Mouse (Mus musculus): Measurements from ENCODE around the gene Specc1l.
A peak's percentile ranks its signal among the peaks of the same experiment; 100 is the strongest.

Gene Specc1l

GRCm38 (mm10) chr10:75224630-75225029 lies 12.8 kb downstream of the Specc1l start:
- no peak for DNase-seq

- DNase-seq = no peak
Observed at GRCm38 (mm10) chr10:75227381-75227780, 15.5 kb downstream of the Specc1l start.

- DNase-seq = no peak
Observed at GRCm38 (mm10) chr10:75230572-75230971, 18.7 kb downstream of the Specc1l start.

GRCm38 (mm10) chr10:75231876-75232275 lies 20.0 kb downstream of the Specc1l start:
- DNase-seq = no peak

- no peak for DNase-seq
Observed at GRCm38 (mm10) chr10:75232612-75233155, 20.8 kb downstream of the Specc1l start.

GRCm38 (mm10) chr10:75233489-75233888 lies 21.6 kb downstream of the Specc1l start:
- DNase-seq = no peak

GRCm38 (mm10) chr10:75235726-75236125 lies 23.9 kb downstream of the Specc1l start:
- DNase-seq = no peak

- DNase-seq = no peak
Observed at GRCm38 (mm10) chr10:75236156-75236555, 24.3 kb downstream of the Specc1l start.

- DNase-seq = no peak
Observed at GRCm38 (mm10) chr10:75237166-75237565, 25.3 kb downstream of the Specc1l start.

- DNase-seq = no peak
Observed at GRCm38 (mm10) chr10:75240583-75241250, 28.8 kb downstream of the Specc1l start.

- DNase-seq = no peak
Observed at GRCm38 (mm10) chr10:75245806-75246205, 33.9 kb downstream of the Specc1l start.

GRCm38 (mm10) chr10:75246331-75246730 lies 34.5 kb downstream of the Specc1l start:
- DNase-seq = no peak

GRCm38 (mm10) chr10:75251011-75251410 lies 39.1 kb downstream of the Specc1l start:
- no peak for DNase-seq

GRCm38 (mm10) chr10:75252301-75253022 lies 40.6 kb downstream of the Specc1l start:
- DNase-seq = peak; percentile 34

GRCm38 (mm10) chr10:75255091-75255490 lies 43.2 kb downstream of the Specc1l start:
- no peak for DNase-seq

GRCm38 (mm10) chr10:75257401-75257800 lies 45.5 kb downstream of the Specc1l start:
- no peak for DNase-seq

- no peak for DNase-seq
Observed at GRCm38 (mm10) chr10:75258241-75258640, 46.4 kb downstream of the Specc1l start.

GRCm38 (mm10) chr10:75261268-75261667 lies 49.4 kb downstream of the Specc1l start:
- DNase-seq = peak; percentile 56

GRCm38 (mm10) chr10:75264993-75265555 lies 53.2 kb downstream of the Specc1l start:
- DNase-seq = no peak

GRCm38 (mm10) chr10:75273020-75273419 lies 61.1 kb downstream of the Specc1l start:
- DNase-seq = no peak

GRCm38 (mm10) chr10:75276427-75277013 lies 64.6 kb downstream of the Specc1l start:
- DNase-seq = no peak

GRCm38 (mm10) chr10:75277501-75277900 lies 65.6 kb downstream of the Specc1l start:
- DNase-seq = no peak

- no peak for DNase-seq
Observed at GRCm38 (mm10) chr10:75282648-75283047, 70.8 kb downstream of the Specc1l start.

All from kidney, adult 11 months (tissue).